Mouse (Mus musculus) cerebellum, postnatal 4 days (tissue): Measurements from ENCODE around the gene Moap1.

Experiments used
- DNase-seq, 2 experiments: peaks; one replicate each; pipeline ENCODE4 v3.0.0; 2022; ENCODE audit warnings: low spot score in 2 of 2, mixed read lengths in 1 of 2

Gene Moap1

DNA sequence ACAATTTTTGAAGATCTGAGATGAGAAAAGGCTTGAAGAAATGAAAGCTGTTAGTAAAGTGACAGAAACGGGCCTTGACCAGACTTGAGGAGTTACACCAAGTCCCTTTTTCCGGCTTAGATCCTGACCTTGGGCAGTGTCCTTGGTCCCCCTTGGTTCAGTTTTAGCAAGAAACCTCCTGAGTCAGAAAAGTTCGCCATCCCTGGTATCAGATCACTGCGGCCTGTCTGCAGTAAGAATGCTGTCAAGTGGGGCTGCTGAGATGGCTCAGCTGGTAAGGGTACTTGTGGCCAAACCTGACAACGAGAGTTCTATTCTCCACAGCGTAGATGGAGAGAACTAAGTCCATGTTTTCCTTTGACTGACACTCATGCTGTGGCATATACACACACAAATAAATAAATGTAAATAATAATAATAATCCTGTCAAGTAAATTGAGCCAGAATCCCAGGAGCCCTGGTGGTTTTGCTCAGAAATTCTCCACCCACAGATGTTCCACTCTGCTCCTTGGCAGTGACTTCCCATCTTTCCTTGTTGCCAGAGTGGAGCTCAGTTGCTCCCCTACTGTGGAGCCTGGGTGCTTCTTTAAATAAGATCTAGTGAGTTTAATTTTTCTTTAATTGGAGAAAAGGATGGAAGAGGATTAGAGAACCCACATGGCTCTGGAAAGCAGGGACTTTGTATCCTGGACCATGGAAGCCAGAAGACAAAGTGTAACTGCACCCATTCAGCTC lies 37.4 kb downstream of the Moap1 start:
- no peak for DNase-seq

DNA sequence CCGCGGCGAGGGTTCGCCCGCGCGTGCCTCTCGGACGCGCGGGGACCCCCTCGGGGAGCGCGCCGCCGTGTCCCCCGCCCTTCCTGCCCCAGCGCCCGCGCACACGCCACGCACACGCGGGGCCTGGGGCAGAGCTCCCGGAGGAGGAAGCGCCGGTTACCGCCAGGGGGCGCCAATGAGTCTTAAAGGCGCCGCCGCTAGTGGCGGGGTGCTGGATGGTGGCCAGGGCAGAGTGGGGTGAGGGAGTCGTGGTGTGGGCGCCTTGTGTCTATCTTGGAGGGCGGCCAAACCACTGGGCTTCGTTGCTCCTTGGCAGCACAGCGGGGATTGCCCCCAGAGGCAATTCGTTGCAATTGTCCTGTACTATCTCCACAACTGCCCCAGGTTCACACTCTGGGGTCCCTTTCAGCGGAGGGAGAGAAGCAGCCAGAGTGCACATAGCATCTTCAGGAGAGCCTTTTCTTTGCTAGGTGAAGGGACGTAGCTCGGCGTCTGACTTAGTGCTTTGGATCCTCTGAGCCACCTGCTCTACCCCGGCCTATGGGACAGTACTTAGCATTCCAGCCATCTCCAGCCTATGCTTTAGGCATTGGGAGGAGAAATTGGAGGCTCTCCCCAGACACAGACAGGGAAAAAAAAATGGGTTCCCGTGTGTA lies 38.1 kb downstream of the Moap1 start:
- DNase-seq = peak; percentile 82 to 92

DNA sequence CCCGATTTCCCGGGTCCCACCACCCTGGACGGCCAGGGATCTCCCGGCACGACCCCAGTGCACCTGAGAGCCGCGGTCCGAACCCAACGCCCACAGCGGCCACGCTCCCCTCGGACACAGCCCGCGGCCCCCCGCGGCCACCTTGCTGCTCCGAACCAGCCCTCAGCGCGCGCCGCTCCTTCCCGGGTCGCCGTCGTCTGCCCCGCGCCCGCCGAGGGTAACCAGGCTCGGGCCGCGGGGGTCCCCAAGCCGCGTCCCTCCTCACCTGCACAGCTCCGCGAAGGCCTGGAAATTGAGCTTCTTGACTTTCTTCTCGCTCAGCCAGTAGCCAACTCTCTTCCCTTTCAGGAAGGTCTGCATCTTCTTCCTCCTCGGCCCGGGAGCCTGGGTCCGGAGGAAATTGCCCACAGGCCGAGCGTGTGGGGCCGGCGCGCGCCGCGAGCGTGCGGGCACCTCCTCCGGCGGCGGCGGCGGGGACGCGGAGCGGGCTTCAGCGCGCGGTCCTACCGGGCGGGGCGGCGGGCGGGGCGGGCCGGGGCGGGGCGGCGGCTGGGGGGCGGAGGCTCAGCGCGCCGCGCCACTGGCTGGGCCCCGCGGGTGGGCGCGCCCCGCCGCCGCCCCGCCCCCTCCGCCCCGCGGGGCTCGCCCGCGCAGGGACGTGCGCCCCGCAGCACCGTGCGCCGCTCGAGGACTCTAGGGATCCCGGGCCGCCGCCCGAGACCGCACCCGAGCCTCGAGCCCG lies 38.8 kb downstream of the Moap1 start, which contains the start of gene Itpk1:
Gene Itpk1, minus strand, starts transcription at position 474 of the 742 bp plus-strand sequence.
- DNase-seq = peak; percentile 39 to 49

DNA sequence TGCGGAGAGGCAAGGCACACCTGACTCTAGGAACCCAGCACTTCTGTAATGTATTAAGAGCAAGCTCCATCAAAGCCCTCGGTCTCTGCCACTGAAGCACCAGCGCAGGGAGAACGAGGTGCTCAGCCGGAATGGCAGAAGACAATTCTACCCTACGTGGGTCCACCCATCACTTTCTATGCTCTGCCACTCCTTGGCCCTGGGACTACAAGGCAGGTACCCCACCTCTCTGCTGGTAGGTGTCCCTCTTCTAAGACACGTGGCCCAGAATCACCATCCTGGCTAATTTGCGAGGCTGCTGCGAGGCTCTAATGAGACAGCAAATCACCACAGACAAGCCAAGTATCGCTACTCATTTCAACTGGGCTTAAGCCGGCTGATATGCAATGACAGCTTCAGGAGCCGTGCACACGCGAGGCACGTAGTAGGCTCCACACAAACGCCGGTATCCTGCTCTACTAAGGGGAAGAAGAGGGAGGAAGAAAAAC lies 39.5 kb downstream of the Moap1 start:
- DNase-seq = no peak

DNA sequence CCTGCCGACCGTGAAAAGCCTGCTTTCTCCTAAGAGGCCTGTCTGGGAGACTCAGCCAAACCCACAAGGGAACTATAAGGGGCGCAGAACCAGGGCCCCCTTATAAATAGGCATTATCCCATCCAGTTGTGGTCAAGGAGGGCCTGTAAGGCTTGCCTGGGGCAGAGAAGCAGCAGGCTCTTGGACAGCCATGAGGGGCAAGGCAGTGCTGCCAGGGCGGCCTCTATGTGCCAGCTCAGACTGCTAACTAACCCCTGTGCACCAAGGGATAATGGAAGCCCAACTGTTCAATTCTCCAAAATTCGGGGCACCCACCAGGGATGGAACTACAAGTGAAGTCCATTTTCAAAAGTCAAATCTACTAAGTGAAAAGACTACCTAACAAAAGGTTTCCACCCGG lies 40.0 kb downstream of the Moap1 start:
- DNase-seq = no peak

DNA sequence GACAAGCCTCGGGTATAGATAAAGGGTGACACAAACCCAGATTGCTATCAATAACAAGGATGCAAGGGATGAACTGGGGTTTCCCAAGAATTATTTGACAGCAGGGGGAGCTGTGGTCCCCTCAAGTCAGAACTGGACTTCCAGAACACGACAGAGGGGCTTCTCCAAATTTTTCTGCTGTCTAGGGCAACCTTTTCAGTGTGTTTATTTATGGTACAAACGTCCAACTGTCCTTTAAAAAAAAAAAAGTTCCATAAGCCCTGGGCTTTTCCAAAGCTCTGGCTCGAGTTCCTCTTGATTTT lies 40.4 kb downstream of the Moap1 start:
- DNase-seq = peak in 1 of 2 experiments; percentile 45

DNA sequence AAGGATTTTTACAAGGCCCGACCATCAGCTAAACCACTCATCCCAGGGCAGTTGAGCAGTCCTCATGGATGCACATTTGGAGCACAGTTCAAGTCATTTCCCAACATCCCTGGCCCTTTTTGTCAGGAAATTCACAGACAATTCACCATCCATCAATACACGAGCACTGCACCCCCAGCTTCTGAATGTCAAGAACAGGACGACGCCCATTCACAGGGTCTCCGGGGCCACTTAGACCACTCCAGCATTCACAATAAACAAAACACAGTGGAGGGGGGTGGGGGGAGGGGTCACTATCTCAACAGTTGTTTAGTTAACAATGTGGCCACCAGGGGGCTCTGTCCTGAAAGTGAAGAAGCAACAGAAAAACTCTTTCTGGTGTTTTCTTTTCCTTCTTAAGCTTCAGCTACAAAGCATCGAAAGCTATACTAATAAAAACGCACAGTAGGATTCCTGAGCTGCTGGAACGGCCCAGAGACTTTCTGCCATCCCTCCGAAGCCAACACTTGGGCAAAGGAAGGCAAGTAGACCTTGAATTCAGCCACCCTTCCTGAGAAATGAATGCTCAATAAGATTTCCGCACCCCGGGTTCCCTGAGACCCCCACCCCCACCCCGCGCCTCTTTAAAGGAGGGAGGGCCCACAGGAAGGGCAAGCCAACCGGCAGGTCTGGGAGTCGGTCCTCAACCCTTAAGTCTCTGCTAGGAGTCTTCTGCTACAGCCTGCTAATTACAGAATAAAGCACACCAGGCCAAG lies 40.9 kb downstream of the Moap1 start:
- peak; percentile 68 to 83 for DNase-seq

DNA sequence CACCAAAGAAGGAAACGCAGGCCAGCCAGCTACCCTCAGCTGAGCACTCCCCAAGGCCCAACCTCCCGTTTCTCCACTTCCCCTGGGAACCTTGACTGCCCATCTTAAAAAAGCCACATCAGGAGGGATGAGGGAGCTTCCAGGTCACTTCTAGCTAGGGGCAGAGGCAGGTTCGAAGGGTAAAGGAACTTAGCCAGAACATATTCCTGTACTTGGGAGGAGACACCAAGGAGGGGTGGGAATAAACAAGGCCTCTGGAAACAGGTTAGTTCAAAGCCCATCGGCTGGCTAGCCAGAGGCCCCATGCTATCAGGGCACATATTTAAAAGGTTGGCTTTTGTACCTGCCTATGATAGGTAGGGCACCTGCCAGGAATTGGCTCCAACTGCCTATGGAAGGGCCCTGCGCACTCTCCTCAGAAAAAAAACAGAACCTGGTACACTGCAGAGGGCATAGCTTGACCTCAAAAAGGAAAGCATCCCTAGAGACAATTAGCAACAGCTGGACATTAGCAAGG lies 41.7 kb downstream of the Moap1 start:
- DNase-seq = no peak

DNA sequence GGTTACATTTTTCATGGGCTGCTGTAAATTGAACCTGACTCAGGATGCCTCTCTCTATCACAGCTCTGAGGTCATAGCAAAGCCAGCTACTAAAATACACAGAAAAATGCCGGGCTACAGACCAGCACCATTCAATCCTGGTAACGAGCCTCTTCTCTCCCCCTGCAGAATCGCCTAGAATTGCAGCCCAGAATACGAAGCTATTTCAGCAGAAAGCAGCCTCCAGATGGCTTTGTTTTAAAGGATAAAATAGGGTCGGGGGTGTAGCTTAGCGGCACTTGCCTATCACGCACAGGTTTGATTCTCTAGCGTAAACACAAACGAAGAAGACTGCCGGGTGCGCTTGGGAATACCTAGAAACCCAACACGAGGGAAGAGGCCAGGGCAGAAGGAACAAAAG lies 43.0 kb downstream of the Moap1 start:
- DNase-seq = no peak

DNA sequence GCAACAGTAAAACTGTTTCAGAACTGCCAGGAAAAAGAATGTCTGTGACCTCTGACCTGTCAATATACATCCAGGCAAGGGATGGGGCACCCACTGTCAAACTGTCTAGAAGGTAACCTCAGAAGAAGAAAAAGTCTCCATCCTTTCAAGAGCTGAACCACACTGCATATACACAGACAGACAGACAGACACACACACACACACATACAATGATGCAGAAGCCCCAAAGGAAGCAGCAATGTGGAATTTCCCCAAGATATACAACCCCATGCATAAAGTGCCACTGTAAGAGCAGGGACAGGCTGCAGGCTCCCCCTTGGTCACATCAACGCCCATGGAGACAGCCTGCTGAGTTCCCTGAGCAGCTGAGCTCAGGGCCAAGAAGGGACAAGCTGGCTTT lies 44.3 kb downstream of the Moap1 start:
- no peak for DNase-seq

DNA sequence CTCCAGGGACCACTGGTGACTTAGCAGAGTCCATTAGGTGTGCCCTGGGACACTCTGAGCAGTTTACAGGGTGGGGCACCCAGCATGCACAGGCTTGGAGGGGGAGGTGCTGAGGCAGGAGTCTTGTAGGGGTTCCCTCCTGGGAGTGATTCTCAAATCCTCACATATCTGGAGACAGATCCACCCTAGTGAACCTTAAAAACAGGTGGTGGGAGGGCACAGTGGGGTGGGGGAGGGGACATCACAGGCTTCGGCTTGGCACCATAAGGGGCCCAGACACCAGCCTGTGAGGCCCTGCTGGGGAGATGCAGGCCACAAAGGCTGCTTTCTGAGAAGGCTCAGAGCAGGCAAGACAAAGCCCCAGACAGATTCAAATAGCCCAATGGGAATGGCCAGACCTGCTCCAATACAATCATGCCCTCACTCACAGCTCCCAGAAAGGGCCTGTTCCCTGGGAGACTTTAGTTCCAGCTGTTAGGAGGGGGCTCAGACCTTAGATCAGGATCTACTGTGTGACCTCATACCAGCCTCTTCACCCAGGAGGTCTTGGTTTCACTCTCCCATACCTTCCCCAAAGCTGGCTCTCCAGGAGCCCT lies 45.3 kb downstream of the Moap1 start:
- DNase-seq = no peak

DNA sequence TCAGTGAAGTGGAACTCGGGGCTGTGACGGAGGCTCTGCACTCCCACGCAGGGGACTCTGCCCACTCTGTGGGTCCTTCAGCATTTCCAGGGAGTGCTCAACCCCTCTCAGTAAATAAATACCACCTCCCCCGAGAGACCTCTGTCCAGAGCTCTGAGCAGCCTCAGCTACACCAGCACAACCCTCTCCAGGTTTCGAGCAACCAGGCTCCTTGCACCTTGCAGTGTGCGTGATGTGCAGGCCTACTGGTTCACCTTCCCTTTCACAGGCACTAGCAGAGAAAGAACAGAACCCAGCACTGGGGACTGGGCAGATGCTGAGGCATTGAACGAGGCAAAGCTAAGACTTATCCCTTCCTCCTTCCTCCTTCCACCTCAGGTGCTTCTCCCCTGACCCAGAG lies 46.1 kb downstream of the Moap1 start:
- DNase-seq = no peak

DNA sequence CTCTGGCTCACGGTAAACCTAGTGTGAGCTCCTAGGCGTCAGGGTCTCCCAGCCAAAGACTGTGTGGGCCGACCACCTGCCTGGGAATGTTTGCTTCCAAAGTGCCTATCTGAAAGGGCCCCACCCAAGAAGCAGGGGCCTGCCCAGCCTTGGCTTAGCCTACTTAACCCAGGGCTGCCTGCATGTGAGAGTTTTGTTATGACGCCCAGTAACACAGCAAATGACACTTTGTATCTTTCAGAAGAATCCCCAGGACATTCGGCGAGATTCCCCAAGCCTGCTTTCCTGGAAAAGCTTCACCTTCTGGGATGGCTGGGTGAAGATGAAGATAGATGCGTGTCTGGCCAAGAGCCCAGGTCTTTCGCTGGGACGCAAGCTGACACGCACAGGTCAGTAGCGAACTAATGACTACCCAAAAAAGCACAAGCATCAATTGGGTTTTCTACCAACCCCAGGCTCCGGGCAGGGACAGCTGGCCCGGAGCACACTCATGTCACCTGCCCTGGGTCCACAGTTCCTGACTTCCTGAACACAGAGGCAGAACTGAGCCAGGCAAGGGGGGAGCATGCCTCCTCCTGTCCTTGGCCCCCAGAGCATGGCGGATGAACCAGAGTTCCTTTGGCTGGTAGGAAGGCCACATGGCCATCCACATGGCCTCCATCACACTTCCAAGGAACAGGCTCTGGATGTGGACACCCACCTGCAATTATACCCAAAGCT lies 46.7 kb downstream of the Moap1 start:
- no peak for DNase-seq

DNA sequence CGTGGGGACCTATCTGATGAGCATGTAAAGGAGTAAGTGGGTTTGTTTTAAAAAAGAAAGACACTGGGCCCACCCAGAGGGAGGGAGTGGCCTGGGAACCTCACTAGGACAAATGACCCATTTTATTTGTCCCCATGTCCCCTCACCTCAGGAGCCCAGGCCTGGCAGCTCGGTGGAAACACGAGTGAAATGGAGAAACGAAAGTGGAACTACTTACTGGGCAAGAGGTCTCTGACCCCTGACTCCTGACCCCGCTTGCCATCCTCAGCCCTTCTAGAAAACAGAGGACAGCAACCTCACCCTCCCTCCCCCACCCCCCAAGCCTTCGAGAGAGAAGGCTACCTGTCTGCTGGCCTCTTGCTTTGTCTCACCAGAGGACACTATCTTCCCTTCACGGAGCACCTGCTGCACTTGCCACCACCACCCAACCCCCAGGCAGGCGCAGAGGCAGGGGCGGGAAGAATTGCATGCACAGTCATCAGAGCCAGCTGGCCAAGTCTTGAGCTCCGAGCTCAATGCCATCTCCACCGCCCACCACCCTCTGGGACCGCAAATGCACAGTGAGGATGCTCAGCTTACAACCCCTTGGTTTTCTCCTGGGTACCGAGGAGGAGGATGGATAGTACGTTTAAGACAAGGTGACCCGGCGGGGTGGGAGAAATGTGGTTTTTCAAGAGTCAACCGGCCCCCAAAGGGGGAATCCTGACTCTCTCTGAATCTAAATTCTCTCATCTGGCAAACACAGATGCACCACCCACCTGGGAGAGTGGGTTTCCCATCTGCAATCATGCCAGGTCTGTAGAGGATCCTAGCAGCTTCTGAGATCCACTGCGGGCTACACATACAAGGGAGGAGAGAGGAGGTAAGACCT lies 47.9 kb downstream of the Moap1 start:
- no peak for DNase-seq
